Comparison of ENCODE assay signal across 10 mouse cellular contexts in genomic region chr17:79518185-79518584, GRCm38 (mm10).
A peak's percentile ranks its signal among the peaks of the same experiment; 100 is the strongest.
DNase-seq lines count a peak whose midpoint lies in the region; ATAC-seq and TF ChIP-seq lines count a peak whose summit lies in the region.
"Had no signal": no experiment of that assay in that cellular context is flagged by ENCODE, and none has a peak within 500 bp of the region (broad histone marks: within the 10 kb centered on the region; RNA-seq: fewer than 3 reads in every experiment).

No protein-coding gene starts in this region.

- no peaks in the 10 kb centered on the region for H3K36me3 ChIP-seq in liver, adult 2 months (ENCODE audit: control insufficient read depth, insufficient read depth, low read length)
- no peaks in the 10 kb centered on the region for H3K36me3 ChIP-seq in liver, embryonic 11.5 days (ENCODE audit: control insufficient read depth, insufficient read depth, low read length)
- H3K36me3 ChIP-seq in neural tube, embryonic 11.5 days (ENCODE audit: control insufficient read depth, insufficient read depth, low read length) = no peaks in the 10 kb centered on the region
- H3K36me3 ChIP-seq: embryonic facial prominence, embryonic 12.5 days; limb, embryonic 15.5 days had no signal

- H3K27ac ChIP-seq in liver, adult 2 months (replicated peaks; ENCODE audit: insufficient read depth, low read depth, low read length) = no peak overlapping the region
- no peak overlapping the region for H3K27ac ChIP-seq in liver, embryonic 11.5 days (ENCODE audit: low read depth, low read length)
- H3K27ac ChIP-seq in neural tube, embryonic 11.5 days (ENCODE audit: low read depth, low read length) = no peak overlapping the region
- H3K27ac ChIP-seq: embryonic facial prominence, embryonic 12.5 days; limb, embryonic 15.5 days had no signal

- no peaks in the 10 kb centered on the region for H3K4me1 ChIP-seq in liver, adult 2 months (ENCODE audit: control insufficient read depth, insufficient read depth, low read length)
- no peaks in the 10 kb centered on the region for H3K4me1 ChIP-seq in liver, embryonic 11.5 days (replicated peaks; ENCODE audit: control insufficient read depth, insufficient read depth, low read length)
- H3K4me1 ChIP-seq in neural tube, embryonic 11.5 days (ENCODE audit: control insufficient read depth, insufficient read depth, low read length) = no peaks in the 10 kb centered on the region
- H3K4me1 ChIP-seq: embryonic facial prominence, embryonic 12.5 days had no signal

- no peak overlapping the region for H3K4me3 ChIP-seq in liver, adult 2 months (ENCODE audit: insufficient read depth, low read depth, low read length)
- H3K4me3 ChIP-seq in liver, embryonic 11.5 days (ENCODE audit: low read depth, low read length) = no peak overlapping the region
- no peak overlapping the region for H3K4me3 ChIP-seq in neural tube, embryonic 11.5 days (ENCODE audit: low read depth, low read length)
- H3K4me3 ChIP-seq: embryonic facial prominence, embryonic 12.5 days; limb, embryonic 15.5 days had no signal

- TF ChIP-seq POLR2A in liver, adult 2 months (IDR thresholded peaks at IDR 0.05; ENCODE audit: extremely low read depth, insufficient read depth, low read length) = no peak

- no peak overlapping the region for H3K9ac ChIP-seq in liver, adult 2 months (ENCODE audit: low read depth, low read length)
- no peak overlapping the region for H3K9ac ChIP-seq in liver, embryonic 11.5 days (ENCODE audit: low read depth, low read length)
- no peak overlapping the region for H3K9ac ChIP-seq in neural tube, embryonic 11.5 days (ENCODE audit: low read length)
- H3K9ac ChIP-seq: embryonic facial prominence, embryonic 12.5 days; limb, embryonic 15.5 days had no signal

- H3K27me3 ChIP-seq in liver, adult 2 months (ENCODE audit: control insufficient read depth, insufficient read depth, low read length) = no peaks in the 10 kb centered on the region
- no peaks in the 10 kb centered on the region for H3K27me3 ChIP-seq in liver, embryonic 11.5 days (replicated peaks; ENCODE audit: control insufficient read depth, insufficient read depth, low read length)
- no peaks in the 10 kb centered on the region for H3K27me3 ChIP-seq in neural tube, embryonic 11.5 days (ENCODE audit: control insufficient read depth, insufficient read depth, low read length)
- H3K27me3 ChIP-seq: embryonic facial prominence, embryonic 12.5 days; limb, embryonic 15.5 days had no signal

- peak; percentile 10 for DNase-seq in liver, adult 2 months (ENCODE audit: extremely low read depth, low read depth, low spot score)
- DNase-seq in liver, embryonic 11.5 days (ENCODE audit: low spot score) = no peak
- peak; percentile 10 for DNase-seq in T-cell, adult 2 months (ENCODE audit: low spot score)
- DNase-seq in induced T-regulatory cell, adult 2 months (ENCODE audit: low read depth) = peak; percentile 53
- peak; percentile 20 for DNase-seq in neural tube, embryonic 11.5 days (ENCODE audit: low spot score)
- no peak for DNase-seq in cerebellum, postnatal 36 days
- no peak for DNase-seq in frontal cortex, adult 2 months (ENCODE audit: extremely low spot score in 1 of 2, low spot score in 1 of 2)
- no peak for DNase-seq in gastrocnemius, adult 18-20 months (ENCODE audit: low spot score)

- 64% methylated on average over 3 of the region's 3 CpGs for WGBS in liver, adult 2 months
- 46% methylated on average over 3 of the region's 3 CpGs for WGBS in liver, embryonic 11.5 days
- 64% methylated on average over 3 of the region's 3 CpGs for WGBS in neural tube, embryonic 11.5 days

- no peak for ATAC-seq in liver, embryonic 11.5 days (replicated peaks; ENCODE audit: low FRiP score)
- ATAC-seq in neural tube, embryonic 11.5 days (ENCODE audit: insufficient read depth, low FRiP score, low TSS enrichment) = no peak

- no peak overlapping the region for H3K4me2 ChIP-seq in liver, embryonic 11.5 days
- no peak overlapping the region for H3K4me2 ChIP-seq in neural tube, embryonic 11.5 days (ENCODE audit: low read depth)
- H3K4me2 ChIP-seq: embryonic facial prominence, embryonic 12.5 days; limb, embryonic 15.5 days had no signal

- H3K9me3 ChIP-seq in liver, embryonic 11.5 days (ENCODE audit: control insufficient read depth, low read length) = no peaks in the 10 kb centered on the region
- H3K9me3 ChIP-seq in neural tube, embryonic 11.5 days (ENCODE audit: control insufficient read depth, low read length) = no peaks in the 10 kb centered on the region
- H3K9me3 ChIP-seq: embryonic facial prominence, embryonic 12.5 days; limb, embryonic 15.5 days had no signal

- H3K79me2 ChIP-seq in liver, adult 2 months (ENCODE audit: control insufficient read depth, insufficient read depth, low read length) = no peaks in the 10 kb centered on the region

- no peak for TF ChIP-seq CTCF in liver, adult 2 months (IDR thresholded peaks at IDR 0.05; ENCODE audit: low read depth, low read length)

Comparison
In these comparisons a context has a peak if more than half of its experiments do, and no peak if none do; other contexts are left out.
1. DNase-seq: peak in liver, adult 2 months (single experiment), T-cell, adult 2 months (single experiment), induced T-regulatory cell, adult 2 months (single experiment) and neural tube, embryonic 11.5 days (single experiment); none in liver, embryonic 11.5 days (single experiment), cerebellum, postnatal 36 days (0 of 2), frontal cortex, adult 2 months (0 of 2) and gastrocnemius, adult 18-20 months (single experiment).